Mouse (Mus musculus): Measurements from ENCODE around the gene BC005537. TPM values are rescaled to one million over a fixed set of nuclear protein-coding genes. Genes with fewer than 3 reads are reported as not detected.

BC005537 gene
- total and polyA plus RNA-seq, 2 experiments: 20.3 to 63.3 TPM

- no peaks in the 10 kb centered on the region for H3K79me2 ChIP-seq (ENCODE audit: control insufficient read depth, insufficient read depth, low read length)
- H3K27me3 ChIP-seq (ENCODE audit: control insufficient read depth, insufficient read depth, low read length): no peaks in the 10 kb centered on the region
- H3K36me3 ChIP-seq (ENCODE audit: control insufficient read depth, insufficient read depth, low read length): no peaks in the 10 kb centered on the region
- no peak overlapping the region for H3K9ac ChIP-seq (ENCODE audit: low read depth, low read length)
- H3K4me1 ChIP-seq (ENCODE audit: control insufficient read depth, insufficient read depth, low read length): no peaks in the 10 kb centered on the region
- no peak for TF ChIP-seq CTCF (IDR thresholded peaks at IDR 0.05; ENCODE audit: low read depth, low read length)
- no peak for TF ChIP-seq POLR2A (IDR thresholded peaks at IDR 0.05; ENCODE audit: extremely low read depth, insufficient read depth, low read length)
- no peak for DNase-seq (ENCODE audit: extremely low read depth, low read depth, low spot score)
- no peak overlapping the region for H3K27ac ChIP-seq (replicated peaks; ENCODE audit: insufficient read depth, low read depth, low read length)
- WGBS: 66% methylated on average over 3 of the region's 3 CpGs
- H3K4me3 ChIP-seq (ENCODE audit: insufficient read depth, low read depth, low read length): no peak overlapping the region
These were observed 51.1 kb downstream of the BC005537 start for GRCm38 (mm10) chr13:24852570-24852969.

DNA sequence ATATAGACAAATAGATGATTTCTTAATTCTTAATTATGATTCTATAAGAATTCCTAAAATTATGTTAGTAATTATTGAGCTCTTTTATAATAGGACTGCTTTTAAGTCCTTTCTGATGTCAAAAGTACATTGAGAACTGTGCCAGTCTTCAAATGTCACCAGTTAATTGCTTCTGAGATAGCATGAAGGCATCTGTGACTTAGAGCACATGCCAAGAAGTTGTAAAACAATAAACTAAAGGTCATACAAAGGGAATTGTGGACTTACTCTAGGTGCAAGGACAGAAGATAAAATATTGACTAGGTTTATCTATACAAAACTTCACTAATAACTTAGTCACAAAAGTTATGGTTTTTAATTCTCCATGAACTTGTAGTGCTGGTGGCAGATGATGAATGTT, 57.7 kb downstream of the BC005537 start:
- Histone ChIP-seq H3K27ac (replicated peaks; ENCODE audit: insufficient read depth, low read depth, low read length) (no peak overlapping the region), H3K36me3 (ENCODE audit: control insufficient read depth, insufficient read depth, low read length) (no peaks in the 10 kb centered on the region), H3K4me1 (ENCODE audit: control insufficient read depth, insufficient read depth, low read length) (no peaks in the 10 kb centered on the region), H3K4me3 (ENCODE audit: insufficient read depth, low read depth, low read length) (no peak overlapping the region), H3K9ac (ENCODE audit: low read depth, low read length) (no peak overlapping the region), H3K79me2 (ENCODE audit: control insufficient read depth, insufficient read depth, low read length) (no peaks in the 10 kb centered on the region), H3K27me3 (ENCODE audit: control insufficient read depth, insufficient read depth, low read length) (no peaks in the 10 kb centered on the region)
- no peak for DNase-seq (ENCODE audit: extremely low read depth, low read depth, low spot score)
- TF ChIP-seq CTCF (IDR thresholded peaks at IDR 0.05; ENCODE audit: low read depth, low read length) (no peak), POLR2A (IDR thresholded peaks at IDR 0.05; ENCODE audit: extremely low read depth, insufficient read depth, low read length) (no peak)

- no peaks in the 10 kb centered on the region for H3K36me3 ChIP-seq (ENCODE audit: control insufficient read depth, insufficient read depth, low read length)
- no peak for DNase-seq (ENCODE audit: extremely low read depth, low read depth, low spot score)
- no peaks in the 10 kb centered on the region for H3K79me2 ChIP-seq (ENCODE audit: control insufficient read depth, insufficient read depth, low read length)
- no peak overlapping the region for H3K27ac ChIP-seq (replicated peaks; ENCODE audit: insufficient read depth, low read depth, low read length)
- no peak overlapping the region for H3K4me3 ChIP-seq (ENCODE audit: insufficient read depth, low read depth, low read length)
- H3K9ac ChIP-seq (ENCODE audit: low read depth, low read length): no peak overlapping the region
- WGBS: 81% methylated on average over 12 of the region's 12 CpGs
- H3K4me1 ChIP-seq (ENCODE audit: control insufficient read depth, insufficient read depth, low read length): no peaks in the 10 kb centered on the region
- TF ChIP-seq POLR2A (IDR thresholded peaks at IDR 0.05; ENCODE audit: extremely low read depth, insufficient read depth, low read length) (no peak), CTCF (IDR thresholded peaks at IDR 0.05; ENCODE audit: low read depth, low read length) (no peak)
- no peaks in the 10 kb centered on the region for H3K27me3 ChIP-seq (ENCODE audit: control insufficient read depth, insufficient read depth, low read length)
These were observed 59.6 kb downstream of the BC005537 start for GRCm38 (mm10) chr13:24861084-24861483.

- Histone ChIP-seq H3K9ac (ENCODE audit: low read depth, low read length) (no peak overlapping the region), H3K27ac (replicated peaks; ENCODE audit: insufficient read depth, low read depth, low read length) (no peak overlapping the region), H3K79me2 (ENCODE audit: control insufficient read depth, insufficient read depth, low read length) (no peaks in the 10 kb centered on the region), H3K36me3 (ENCODE audit: control insufficient read depth, insufficient read depth, low read length) (no peaks in the 10 kb centered on the region), H3K27me3 (ENCODE audit: control insufficient read depth, insufficient read depth, low read length) (no peaks in the 10 kb centered on the region), H3K4me3 (ENCODE audit: insufficient read depth, low read depth, low read length) (no peak overlapping the region), H3K4me1 (ENCODE audit: control insufficient read depth, insufficient read depth, low read length) (peaks cover 3% of the 10 kb centered on the region; the same call in 1 of the 2 replicates)
- no peak for DNase-seq (ENCODE audit: extremely low read depth, low read depth, low spot score)
- WGBS: 78% methylated on average over 7 of the region's 7 CpGs
- no peak for TF ChIP-seq CTCF (IDR thresholded peaks at IDR 0.05; ENCODE audit: low read depth, low read length)
- TF ChIP-seq POLR2A (IDR thresholded peaks at IDR 0.05; ENCODE audit: extremely low read depth, insufficient read depth, low read length): no peak
These were observed 60.6 kb downstream of the BC005537 start for GRCm38 (mm10) chr13:24862021-24862420.

DNA sequence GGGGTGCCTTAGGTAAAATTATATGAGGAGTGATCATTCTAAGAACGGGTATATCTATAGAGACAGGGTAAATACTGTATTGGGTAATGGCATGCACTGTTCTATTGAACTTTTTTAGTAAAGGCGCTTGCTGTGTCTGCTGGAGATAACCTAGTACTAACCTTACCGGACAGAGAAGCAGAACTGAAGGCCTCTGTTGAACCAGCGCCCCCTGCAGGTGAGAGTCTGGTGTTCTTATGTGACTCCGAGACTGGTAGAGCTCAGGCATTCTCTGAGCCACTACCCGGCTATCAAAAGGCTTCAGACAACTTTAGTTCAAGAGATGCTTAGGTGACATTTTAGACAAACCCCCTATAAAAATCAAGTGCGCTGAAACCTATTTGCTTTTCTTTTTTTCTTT, 61.1 kb downstream of the BC005537 start:
- DNase-seq (ENCODE audit: extremely low read depth, low read depth, low spot score): peak; percentile 72
- Histone ChIP-seq H3K79me2 (ENCODE audit: control insufficient read depth, insufficient read depth, low read length) (no peaks in the 10 kb centered on the region), H3K4me1 (ENCODE audit: control insufficient read depth, insufficient read depth, low read length) (peaks cover 5% of the 10 kb centered on the region), H3K36me3 (ENCODE audit: control insufficient read depth, insufficient read depth, low read length) (no peaks in the 10 kb centered on the region), H3K27me3 (ENCODE audit: control insufficient read depth, insufficient read depth, low read length) (no peaks in the 10 kb centered on the region), H3K4me3 (ENCODE audit: insufficient read depth, low read depth, low read length) (no peak overlapping the region), H3K9ac (ENCODE audit: low read depth, low read length) (no peak overlapping the region), H3K27ac (replicated peaks; ENCODE audit: insufficient read depth, low read depth, low read length) (no peak overlapping the region)
- WGBS: 25% methylated on average over 7 of the region's 7 CpGs
- TF ChIP-seq POLR2A (IDR thresholded peaks at IDR 0.05; ENCODE audit: extremely low read depth, insufficient read depth, low read length) (no peak), CTCF (IDR thresholded peaks at IDR 0.05; ENCODE audit: low read depth, low read length) (peak; percentile 69)

Other genes with a start within 250 kb of the BC005537 start
- 1.7 and 2.8 TPM in 2 replicates for gene Ripor2, start 219.5 kb upstream of the BC005537 start, total RNA-seq (2014; rRNA removed)
- gene Ripor2, start 219.5 kb upstream of the BC005537 start, polyA plus RNA-seq (2012; rRNA removed): 0.57 and 0.77 TPM in 2 replicates
- not detected in 2 replicates for gene Armh2, start 60.4 kb upstream of the BC005537 start, total RNA-seq (2014; rRNA removed)
- gene Armh2, start 60.4 kb upstream of the BC005537 start, polyA plus RNA-seq (2012; rRNA removed): not detected in 2 replicates
- gene Gmnn, start 39.7 kb upstream of the BC005537 start, total RNA-seq (2014; rRNA removed): 8.1 and 13.6 TPM in 2 replicates
- gene Gmnn, start 39.7 kb upstream of the BC005537 start, polyA plus RNA-seq (2012; rRNA removed): 1.4 and 2.9 TPM in 2 replicates
- gene Acot13, start 29.9 kb downstream of the BC005537 start, total RNA-seq (2014; rRNA removed): 95.8 and 97.7 TPM in 2 replicates
- gene Acot13, start 29.9 kb downstream of the BC005537 start, polyA plus RNA-seq (2012; rRNA removed): 96.4 and 108 TPM in 2 replicates
- 28.9 and 29.4 TPM in 2 replicates for gene Tdp2, start 30.0 kb downstream of the BC005537 start, total RNA-seq (2014; rRNA removed)
- 18.5 and 18.6 TPM in 2 replicates for gene Tdp2, start 30.0 kb downstream of the BC005537 start, polyA plus RNA-seq (2012; rRNA removed)
- 12.2 and 15.9 TPM in 2 replicates for gene D130043K22Rik, start 43.5 kb downstream of the BC005537 start, total RNA-seq (2014; rRNA removed)
- gene D130043K22Rik, start 43.5 kb downstream of the BC005537 start, polyA plus RNA-seq (2012; rRNA removed): 3.8 and 8.1 TPM in 2 replicates
- gene Aldh5a1, start 136.0 kb downstream of the BC005537 start, total RNA-seq (2014; rRNA removed): 15.0 and 18.9 TPM in 2 replicates
- gene Aldh5a1, start 136.0 kb downstream of the BC005537 start, polyA plus RNA-seq (2012; rRNA removed): 15.2 and 19.8 TPM in 2 replicates
- gene Gpld1, start 141.5 kb downstream of the BC005537 start, total RNA-seq (2014; rRNA removed): 154 and 156 TPM in 2 replicates
- gene Gpld1, start 141.5 kb downstream of the BC005537 start, polyA plus RNA-seq (2012; rRNA removed): 88.4 and 88.9 TPM in 2 replicates
- gene Mrs2, start 218.7 kb downstream of the BC005537 start, total RNA-seq (2014; rRNA removed): 13.7 and 18.3 TPM in 2 replicates
- gene Mrs2, start 218.7 kb downstream of the BC005537 start, polyA plus RNA-seq (2012; rRNA removed): 7.6 and 11.3 TPM in 2 replicates